Mouse (Mus musculus) brown adipose tissue, adult 24 weeks (tissue): ENCODE results near the gene Camk2d. TPM values are rescaled to one million over a fixed set of nuclear protein-coding genes. Genes with fewer than 3 reads are reported as not detected.

Experiments
- H3K27ac ChIP-seq: fragments of 200-500 bp; replicated peaks from 2 replicates; pipeline ENCODE4 v1.5.1; 2012; ENCODE audit warnings: low read depth, mild to moderate bottlenecking, low read length
- H3K4me1 ChIP-seq: fragments of 200-500 bp; 2 replicates; pipeline ENCODE4 v1.6.1; 2012; ENCODE audit warnings: low read length, mixed read lengths; ENCODE audit not compliant: control insufficient read depth, insufficient read depth, insufficient read length
- H3K4me3 ChIP-seq: fragments of 200-500 bp; 2 replicates; pipeline ENCODE4 v1.5.1; 2012; ENCODE audit warnings: low read depth, mild to moderate bottlenecking, low read length, moderate library complexity; ENCODE audit not compliant: insufficient read depth
- polyA plus RNA-seq: library from polyadenylated mRNA; stranded (reverse); fragments of >200 nt; gene quantifications from 2 replicates; pipeline ENCODE4 v1.2.4, GENCODE M21; 2012; ENCODE audit not compliant: missing spikeins, insufficient read depth, insufficient read length

The Camk2d gene
- polyA plus RNA-seq, 1 experiment: 52.5 TPM

DNA sequence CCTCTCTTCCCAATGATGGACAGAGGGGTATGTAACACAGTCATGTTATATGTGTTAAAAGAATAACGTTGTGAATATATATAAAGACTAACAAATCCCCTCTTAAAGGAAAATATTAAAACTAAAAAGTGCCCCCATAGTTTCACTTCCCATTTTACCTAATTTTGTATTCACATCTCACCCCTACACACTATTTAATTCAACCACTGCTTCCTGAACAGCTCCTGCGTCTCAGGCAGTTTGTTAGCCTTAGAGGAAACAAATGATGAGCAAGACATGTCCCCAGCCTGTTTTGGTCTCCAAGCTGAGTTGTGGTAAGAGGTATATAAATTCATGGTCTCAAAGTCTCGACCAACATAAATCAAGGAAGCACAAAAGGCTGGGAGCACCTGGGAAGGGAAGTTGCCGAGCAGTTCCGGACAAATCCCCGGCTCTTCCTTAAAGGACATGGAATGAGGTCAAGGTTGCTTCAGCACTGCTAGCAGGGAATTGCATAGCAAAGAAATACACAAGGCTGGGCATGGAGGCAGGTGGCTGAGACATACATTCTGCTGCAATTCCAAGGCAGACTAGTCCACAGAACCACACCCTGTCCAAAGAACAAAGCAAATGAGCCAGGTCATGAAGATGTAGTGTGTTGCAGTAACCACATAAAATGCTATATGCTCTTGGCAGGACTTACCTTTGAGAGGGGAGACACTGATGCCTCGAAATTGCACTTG is 155.4 kb downstream of the Camk2d start:
- Histone ChIP-seq H3K4me1 (peaks cover 3% of the 10 kb centered on the region; the same call in 1 of the 2 replicates), H3K4me3 (no peak overlapping the region), H3K27ac (no peak overlapping the region)

DNA sequence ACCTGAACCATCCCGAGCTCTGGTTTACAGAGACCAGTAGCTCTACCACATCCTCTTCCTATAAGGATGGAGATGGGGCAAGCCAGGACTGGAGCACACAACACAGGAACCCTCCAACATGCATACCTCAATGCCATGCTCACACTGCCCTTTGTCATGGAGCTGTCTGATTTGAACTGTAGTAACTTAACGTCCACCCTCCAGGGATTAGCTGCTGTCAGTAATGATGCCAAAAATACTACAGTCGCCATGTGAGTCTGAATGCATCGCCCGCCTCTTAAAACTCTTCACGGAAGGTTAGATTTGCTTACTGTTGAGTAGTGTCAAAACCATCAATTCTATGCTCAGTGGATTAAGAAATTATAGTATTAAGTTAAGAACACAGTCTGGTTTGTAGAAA is 156.9 kb downstream of the Camk2d start:
- no peak overlapping the region for H3K27ac ChIP-seq
- no peak overlapping the region for H3K4me3 ChIP-seq
- H3K4me1 ChIP-seq: 0 out of 2 replicates have a peak, but pooled peaks cover 3% of the 10 kb centered on the region

DNA sequence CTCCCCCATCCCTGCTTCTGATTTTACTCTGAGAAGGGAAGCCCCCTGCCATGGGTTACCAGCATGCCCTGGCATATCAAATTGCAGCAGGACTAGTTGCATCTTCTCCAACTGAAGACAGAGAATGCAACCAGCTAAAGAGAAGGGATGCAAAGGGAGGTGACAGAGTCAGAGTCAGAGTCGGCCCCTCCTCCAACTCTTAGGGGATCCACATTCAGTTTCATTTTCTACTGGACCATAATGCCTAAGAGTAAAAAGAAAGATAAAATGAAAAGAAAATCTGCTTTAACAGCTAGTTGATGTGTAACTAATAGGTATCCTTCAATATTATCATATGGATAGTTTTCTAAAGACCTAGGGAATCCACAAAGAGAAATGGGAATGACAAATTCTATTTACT is 162.3 kb downstream of the Camk2d start:
- H3K4me1 ChIP-seq: 0 out of 2 replicates have a peak, but pooled peaks cover 2% of the 10 kb centered on the region
- H3K4me3 ChIP-seq: no peak overlapping the region
- no peak overlapping the region for H3K27ac ChIP-seq

DNA sequence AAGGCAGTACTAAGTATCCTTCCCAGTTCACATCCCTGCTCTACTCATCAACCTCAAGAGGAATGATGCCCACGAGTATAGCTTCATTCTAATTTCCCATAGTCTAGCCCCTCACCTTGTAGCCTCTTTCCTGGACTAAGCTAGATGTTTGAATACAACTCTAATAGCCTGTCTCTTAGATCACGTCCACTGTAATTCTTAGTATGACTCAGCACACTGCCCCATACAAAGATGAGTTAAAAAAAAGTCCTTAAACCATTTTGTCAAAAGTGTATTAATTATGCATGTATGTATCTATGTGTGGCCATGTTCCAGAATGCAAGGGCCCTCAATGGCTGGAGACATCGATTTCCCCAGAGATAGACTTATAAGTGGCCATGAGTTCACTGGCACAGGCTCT is 164.5 kb downstream of the Camk2d start:
- Histone ChIP-seq H3K4me1 (0 out of 2 replicates have a peak, but pooled peaks cover 2% of the 10 kb centered on the region), H3K4me3 (no peak overlapping the region), H3K27ac (no peak overlapping the region)

DNA sequence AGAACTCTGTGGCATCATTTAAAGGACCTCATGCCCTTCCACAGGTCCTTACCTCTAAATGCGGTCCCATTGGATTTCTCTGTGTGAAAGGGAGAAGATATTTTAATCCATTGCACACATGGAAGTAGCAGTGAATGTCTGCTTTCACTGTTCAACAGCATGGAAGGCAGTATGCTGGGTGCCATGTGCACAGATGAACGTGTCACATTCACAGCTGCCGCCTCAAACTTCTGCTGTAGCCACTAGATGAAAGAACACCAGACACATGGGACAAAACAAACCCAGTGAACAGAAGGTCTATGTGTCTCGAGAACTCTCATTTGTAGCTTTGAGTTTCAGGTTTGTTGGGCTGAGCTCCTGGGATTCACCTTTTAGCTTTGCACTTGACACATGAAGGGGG is 168.6 kb downstream of the Camk2d start:
- Histone ChIP-seq H3K4me1 (0 out of 2 replicates have a peak, but pooled peaks cover 2% of the 10 kb centered on the region), H3K27ac (no peak overlapping the region), H3K4me3 (no peak overlapping the region)

DNA sequence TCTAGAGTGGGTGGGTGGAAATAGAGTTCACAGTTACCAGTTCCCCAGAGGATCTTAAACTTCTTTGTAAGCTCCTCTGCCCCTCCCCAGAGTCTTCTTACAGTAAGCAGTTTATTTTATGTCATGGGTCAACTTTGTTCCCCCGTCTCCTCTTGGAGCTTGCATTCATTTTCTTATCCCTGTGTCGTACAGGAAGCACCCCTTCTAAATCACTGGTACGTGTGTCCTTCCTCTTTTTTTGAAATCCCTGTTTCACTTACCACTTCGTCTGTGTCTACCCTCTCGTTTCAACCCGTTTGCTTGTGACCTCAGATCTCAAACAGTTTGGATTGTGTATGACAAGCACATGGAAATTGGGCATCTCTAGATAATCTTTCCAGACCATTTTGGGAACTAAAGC is 174.0 kb downstream of the Camk2d start:
- Histone ChIP-seq H3K4me1 (no peaks in the 10 kb centered on the region), H3K27ac (no peak overlapping the region), H3K4me3 (no peak overlapping the region)

DNA sequence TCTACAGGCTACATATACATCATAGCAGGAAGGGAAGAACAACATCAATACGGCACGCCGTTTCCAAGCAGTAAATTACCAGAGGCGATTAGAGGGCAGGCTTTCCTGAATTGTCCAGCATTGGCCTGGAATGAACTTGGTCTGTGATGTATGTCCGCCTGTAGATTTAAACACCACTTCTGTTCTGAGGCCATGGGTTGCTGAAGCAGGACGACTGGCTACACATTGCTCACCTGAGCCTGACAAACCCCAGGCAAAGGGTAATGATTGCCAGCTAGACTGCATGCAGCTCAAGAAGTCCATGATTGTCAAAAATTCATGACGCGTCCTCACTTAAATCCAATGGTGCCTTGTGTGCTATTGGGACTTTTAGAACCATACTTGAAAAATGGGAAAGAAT is 174.9 kb downstream of the Camk2d start:
- H3K27ac ChIP-seq: no peak overlapping the region
- no peaks in the 10 kb centered on the region for H3K4me1 ChIP-seq
- H3K4me3 ChIP-seq: no peak overlapping the region

DNA sequence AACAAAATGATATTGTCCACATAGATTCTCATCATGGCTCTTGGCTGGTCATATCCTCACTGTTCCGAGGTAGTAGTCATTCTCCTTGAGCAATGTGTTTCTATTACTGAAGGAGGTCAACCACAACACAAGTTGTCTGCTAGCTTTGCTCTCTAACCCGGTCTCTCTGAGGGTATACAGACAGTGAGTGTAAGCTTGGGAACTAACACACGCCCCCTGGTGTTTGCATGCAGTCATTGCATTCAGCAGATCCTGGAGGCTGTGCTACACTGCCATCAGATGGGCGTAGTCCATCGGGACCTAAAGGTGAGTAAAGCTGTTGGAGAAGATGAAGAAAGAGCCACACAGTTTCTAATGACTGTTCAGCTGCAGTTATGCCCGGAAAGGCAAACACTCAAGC is 175.4 kb downstream of the Camk2d start:
- Histone ChIP-seq H3K4me1 (no peaks in the 10 kb centered on the region), H3K27ac (no peak overlapping the region), H3K4me3 (no peak overlapping the region)

DNA sequence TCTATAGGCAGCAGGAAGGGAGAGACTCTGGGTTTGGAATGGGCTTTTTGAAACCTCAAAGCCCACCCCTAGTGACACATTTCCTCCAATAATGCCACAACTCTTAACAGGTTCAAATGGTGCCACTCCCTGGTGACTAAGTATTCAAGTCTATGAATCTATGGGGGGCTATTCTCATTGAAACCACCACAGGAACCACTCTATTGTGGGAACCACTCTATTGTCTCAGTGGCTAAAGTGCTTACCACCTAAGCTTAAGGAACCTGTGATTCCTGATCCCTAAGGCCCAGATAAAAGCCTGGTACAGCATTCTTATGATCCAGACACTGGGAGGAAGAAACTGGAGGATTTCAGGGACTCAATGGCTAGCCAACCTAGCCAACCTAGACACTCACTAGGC is 179.9 kb downstream of the Camk2d start:
- no peaks in the 10 kb centered on the region for H3K4me1 ChIP-seq
- H3K4me3 ChIP-seq: no peak overlapping the region
- no peak overlapping the region for H3K27ac ChIP-seq

DNA sequence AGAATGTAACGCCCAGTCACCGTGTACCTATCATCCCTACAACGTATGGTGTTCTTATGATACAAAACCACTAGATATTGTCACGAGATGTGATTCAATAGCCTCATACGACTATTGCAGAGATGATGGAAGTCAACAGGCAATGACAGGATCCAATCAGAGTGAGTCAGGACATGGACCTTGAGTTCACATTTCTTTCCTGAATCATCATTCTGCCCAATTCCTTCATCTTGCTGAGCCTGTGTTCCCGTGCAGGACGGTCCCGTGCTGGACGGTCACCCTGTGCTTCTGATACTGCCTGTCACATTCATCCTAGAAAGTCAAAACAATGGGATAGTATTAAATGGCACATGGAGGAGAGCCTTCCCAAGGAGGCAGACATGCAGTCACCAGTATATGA is 181.0 kb downstream of the Camk2d start:
- no peak overlapping the region for H3K4me3 ChIP-seq
- H3K27ac ChIP-seq: no peak overlapping the region

DNA sequence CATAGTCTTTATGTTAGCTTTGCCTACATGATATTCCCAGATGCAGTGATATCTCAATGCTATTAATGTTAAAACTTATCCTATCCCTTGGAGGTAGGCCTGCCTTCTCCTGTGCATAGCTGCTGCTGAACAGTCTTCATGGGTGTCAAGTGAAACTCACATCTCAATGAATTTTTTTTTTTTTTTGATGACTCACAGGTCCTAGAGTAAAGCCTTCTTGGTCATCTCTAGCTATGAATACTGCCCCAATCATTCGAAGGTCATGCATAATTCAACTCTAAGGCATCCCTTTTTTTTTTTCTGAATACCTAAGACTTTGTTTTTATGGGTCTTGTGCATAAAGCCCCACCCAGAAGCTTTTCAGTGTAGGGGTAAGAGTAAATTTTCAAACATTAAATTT is 181.8 kb downstream of the Camk2d start:
- Histone ChIP-seq H3K27ac (no peak overlapping the region), H3K4me3 (no peak overlapping the region), H3K4me1 (no peaks in the 10 kb centered on the region)

More for the DNA sequence above, 181.0 kb downstream of the Camk2d start:
- H3K4me1 ChIP-seq: no peaks in the 10 kb centered on the region

DNA sequence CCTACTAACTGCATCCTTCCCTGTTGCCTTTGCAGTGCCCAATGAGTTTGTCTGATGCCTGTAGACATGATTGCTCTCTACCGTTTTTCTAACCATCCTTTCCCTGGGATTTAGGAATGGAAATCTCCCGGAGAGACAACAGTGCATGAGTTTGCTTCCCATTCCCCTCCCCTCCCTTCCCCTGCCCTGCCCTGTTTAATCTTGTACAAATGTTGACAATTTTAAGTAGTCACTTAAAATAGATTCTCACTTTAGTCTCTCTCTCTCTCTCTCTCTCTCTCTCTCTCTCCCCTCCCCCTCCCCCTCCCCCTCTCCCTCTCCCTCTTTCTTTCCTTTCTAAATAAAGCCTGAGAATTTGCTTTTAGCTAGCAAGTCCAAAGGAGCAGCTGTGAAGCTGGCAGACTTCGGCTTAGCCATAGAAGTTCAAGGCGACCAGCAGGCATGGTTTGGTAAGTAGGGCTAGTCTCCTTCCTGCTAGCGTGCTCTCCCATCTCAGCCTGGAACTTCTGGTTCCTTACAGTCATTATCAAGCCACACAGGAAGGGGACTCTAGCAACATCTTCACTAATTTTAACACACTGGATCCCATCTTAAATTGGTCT is 184.0 kb downstream of the Camk2d start:
- H3K4me1 ChIP-seq: no peaks in the 10 kb centered on the region
- H3K27ac ChIP-seq: no peak overlapping the region
- H3K4me3 ChIP-seq: no peak overlapping the region

DNA sequence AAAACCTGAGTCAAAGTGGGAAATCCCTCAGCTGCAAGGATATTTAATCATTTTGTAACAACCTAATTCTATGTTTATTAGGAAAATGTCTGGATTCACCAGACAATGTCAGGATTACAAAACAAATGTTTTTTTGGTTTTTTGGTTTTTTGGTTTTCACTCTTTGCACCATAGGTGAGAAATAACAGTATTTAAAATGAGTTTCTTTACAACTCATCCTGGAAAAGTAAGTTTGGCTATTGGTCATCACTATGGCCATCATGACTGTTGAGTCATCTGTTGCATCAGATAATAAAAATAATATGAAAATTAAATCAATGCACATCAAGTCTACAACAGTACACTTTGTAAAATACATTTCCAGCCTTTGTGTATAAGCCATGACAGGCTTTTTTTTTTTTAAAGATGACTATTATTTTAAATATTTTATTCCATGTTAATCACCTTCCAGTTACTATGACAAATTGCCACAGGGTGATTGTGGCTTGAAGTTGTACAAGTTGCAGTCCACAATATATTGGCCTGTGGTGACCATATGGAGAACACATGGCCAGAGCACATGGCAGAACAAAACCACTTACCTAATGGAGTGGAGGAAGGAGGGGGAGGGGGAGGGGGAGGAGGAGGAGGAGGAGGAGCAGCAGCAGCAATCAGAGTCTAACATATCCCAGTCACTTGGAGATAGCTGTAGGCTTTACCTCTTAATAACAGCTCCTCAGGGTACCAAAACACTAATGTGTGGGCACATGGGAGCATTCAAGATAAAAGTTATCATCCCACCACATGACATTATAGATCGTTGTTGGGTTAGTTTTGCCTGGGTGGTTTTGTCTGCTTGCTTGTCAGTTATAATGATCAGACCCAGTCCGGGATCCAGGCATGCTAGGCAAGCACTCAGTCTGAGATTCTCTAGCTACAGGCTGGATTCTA is 197.2 kb downstream of the Camk2d start:
- no peak overlapping the region for H3K27ac ChIP-seq
- H3K4me3 ChIP-seq: no peak overlapping the region
- H3K4me1 ChIP-seq: no peaks in the 10 kb centered on the region

DNA sequence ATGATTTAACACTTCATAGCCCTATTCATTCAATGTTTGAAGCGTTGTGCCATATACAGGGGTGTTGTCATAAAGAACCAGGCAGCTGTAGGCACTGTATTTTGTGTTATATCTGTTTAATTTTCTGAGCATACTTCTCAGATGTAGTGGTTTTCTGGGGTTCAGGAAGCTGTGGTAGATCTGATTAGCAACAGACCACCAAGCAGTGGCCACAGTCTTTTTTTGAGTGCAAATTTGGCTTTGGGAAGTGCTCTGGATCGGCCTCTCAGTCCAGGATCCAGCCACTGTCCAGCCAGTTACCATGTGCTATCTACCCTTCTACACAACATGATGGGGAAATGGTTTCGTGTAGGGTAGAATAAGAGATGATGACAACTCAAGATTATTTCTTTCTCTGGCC is 199.8 kb downstream of the Camk2d start:
- no peak overlapping the region for H3K27ac ChIP-seq
- no peaks in the 10 kb centered on the region for H3K4me1 ChIP-seq
- no peak overlapping the region for H3K4me3 ChIP-seq

DNA sequence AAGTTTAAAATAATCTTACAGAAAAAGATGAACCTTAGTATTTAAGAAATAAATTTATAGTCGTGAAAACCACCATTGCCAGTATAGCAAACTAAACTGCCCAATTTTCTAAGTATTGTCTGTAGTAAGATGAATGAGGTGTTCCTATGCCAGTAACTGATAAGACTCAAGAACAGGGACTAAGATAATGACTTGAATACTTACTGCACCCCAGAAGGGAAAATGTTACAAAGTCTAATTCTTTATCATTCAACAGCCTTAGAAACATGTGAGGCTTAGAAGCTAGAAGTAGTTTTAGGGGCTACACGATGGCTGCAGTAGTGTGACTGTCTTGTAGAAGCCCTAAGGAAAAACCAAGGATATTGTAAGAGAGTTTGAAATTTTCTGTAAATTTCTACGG is 200.9 kb downstream of the Camk2d start:
- Histone ChIP-seq H3K4me3 (no peak overlapping the region), H3K4me1 (no peaks in the 10 kb centered on the region), H3K27ac (no peak overlapping the region)
